Mouse (Mus musculus): ENCODE results near the gene Uso1.

DNA sequence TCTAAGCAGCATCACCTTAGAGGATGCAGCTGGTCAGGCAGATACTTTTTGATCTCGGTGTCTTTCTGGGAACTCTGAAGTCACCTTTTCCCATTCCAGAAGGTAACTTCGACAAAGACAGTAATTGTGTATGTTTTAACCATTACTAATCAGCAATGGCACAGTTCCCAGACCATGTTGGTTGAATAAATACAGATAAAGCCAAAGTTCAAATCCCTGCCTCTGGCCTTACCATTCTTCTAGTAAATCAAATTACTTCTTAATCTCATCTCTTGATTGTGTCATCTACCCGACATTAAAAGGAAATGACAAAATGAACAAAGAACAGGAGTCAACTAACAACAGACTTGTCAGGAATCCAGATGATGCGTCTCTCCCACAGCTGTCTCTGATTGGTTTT lies 16.1 kb upstream of the Uso1 start:
- TF ChIP-seq CTCF (conservative IDR thresholded peaks at IDR 0.05; ENCODE audit: insufficient read depth, insufficient read length, low read depth, low read length) (no peak), POLR2A (IDR thresholded peaks at IDR 0.05; ENCODE audit: low read depth, low read length) (no peak)
